Mouse (Mus musculus): Measurements from ENCODE around the gene Cabp4. TPM values are rescaled to one million over a fixed set of nuclear protein-coding genes. Genes with fewer than 3 reads are reported as not detected.
"Not testable (repeated sequence)": the region's sequence is repeated elsewhere in the genome, so short reads cannot be mapped to it uniquely, and the experiment has no call there.

The Cabp4 gene
- polyA plus RNA-seq, 1 experiment from 2014 or later = not detected

DNA sequence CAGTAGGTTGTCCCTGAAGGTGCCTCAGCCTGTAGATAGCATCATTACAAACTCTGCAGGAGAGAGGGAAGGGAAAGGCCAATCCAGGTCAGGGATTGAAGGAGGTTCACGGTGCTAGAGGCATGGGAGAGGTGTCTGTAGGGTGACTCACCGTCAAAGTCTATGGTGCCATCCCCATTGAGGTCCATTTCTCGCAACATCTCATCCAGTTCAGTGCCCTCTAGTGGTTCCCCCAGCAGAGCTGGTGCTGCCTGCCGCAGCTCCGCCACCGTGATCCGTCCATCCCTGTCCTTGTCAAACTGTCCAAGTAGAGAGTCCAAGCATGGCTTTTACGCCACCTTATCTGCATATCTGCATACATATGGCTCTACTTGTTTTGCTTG is 7.9 kb downstream of the Cabp4 start:
- H3K9me3 ChIP-seq (ENCODE audit: control insufficient read depth, low read length); H3K27ac ChIP-seq (replicated peaks; ENCODE audit: low read depth, low read length); ATAC-seq (ENCODE audit: insufficient number of reproducible peaks, low FRiP score, low TSS enrichment, low read depth); H3K9ac ChIP-seq (ENCODE audit: low read length); DNase-seq (ENCODE audit: low spot score); H3K4me2 ChIP-seq (ENCODE audit: low read depth, severe bottlenecking); H3K27me3 ChIP-seq (ENCODE audit: control insufficient read depth, insufficient read depth, low read length); H3K4me1 ChIP-seq (ENCODE audit: control insufficient read depth, insufficient read depth, low read length); H3K36me3 ChIP-seq (ENCODE audit: control insufficient read depth, insufficient read depth, low read length); H3K4me3 ChIP-seq (ENCODE audit: low read depth, low read length): not testable (repeated sequence)
- WGBS = 25% methylated on average over 8 of the region's 8 CpGs

DNA sequence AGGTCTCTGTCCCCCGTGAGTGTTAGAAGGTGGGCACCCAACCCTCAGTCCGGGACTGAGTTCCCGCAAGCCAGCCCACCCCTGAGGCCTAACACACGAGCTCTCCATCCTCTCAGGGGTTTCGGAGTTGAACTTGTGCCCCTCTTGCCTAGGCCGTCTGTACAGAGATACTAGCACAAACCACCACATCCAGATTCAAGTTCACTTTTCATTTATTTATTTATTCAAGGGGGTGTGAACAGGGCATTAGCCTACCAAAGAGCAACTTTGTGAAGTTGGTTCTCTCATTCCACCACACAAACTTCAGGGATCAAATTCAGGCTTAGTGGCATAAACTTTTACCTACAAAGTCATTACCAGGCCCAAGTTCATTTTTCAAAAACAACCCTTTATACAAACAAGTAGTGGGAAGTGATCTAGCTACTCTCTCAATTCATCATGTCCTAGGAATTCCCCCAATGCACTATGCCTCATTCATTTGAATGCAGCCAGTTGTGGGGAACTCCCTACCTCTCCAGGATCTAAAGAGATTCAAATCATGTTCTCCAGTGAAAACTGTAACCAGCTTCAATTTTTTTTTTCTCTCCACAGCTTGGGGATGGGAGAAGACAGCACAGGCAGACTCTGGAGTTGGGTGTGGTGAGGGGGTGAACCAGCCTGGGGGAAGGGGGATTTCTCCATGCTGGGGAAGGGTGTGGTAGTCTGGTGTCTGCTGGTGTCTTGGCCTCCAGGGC is 8.4 kb downstream of the Cabp4 start:
- H3K9ac ChIP-seq (ENCODE audit: low read length); H3K27ac ChIP-seq (replicated peaks; ENCODE audit: low read depth, low read length); H3K4me1 ChIP-seq (ENCODE audit: control insufficient read depth, insufficient read depth, low read length); H3K4me2 ChIP-seq (ENCODE audit: low read depth, severe bottlenecking); ATAC-seq (ENCODE audit: insufficient number of reproducible peaks, low FRiP score, low TSS enrichment, low read depth); H3K9me3 ChIP-seq (ENCODE audit: control insufficient read depth, low read length); H3K27me3 ChIP-seq (ENCODE audit: control insufficient read depth, insufficient read depth, low read length); H3K4me3 ChIP-seq (ENCODE audit: low read depth, low read length); H3K36me3 ChIP-seq (ENCODE audit: control insufficient read depth, insufficient read depth, low read length); DNase-seq (ENCODE audit: low spot score): not testable (repeated sequence)
- WGBS = 79% methylated on average over 6 of the region's 6 CpGs

DNA sequence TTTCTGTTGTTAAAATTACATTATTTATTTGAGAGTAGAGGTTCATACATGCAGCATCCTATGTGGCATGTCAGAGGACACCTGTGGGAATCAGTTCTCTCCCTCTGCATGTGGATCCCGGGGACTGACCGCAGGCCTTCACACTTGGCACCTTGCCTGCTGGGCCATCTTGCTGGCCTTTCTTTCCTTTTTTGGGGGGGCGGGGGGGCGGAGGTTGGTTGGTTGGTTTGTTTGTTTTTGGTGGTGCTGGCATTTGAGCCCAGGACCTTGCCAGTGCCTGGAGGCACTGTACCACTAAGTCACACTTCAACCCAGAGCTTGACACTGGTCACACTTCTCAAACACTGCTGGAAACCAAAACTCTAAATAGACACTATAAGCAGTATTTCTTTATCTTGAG is 9.5 kb downstream of the Cabp4 start:
- peaks cover 8% of the 10 kb centered on the region; the same call in 1 of the 2 replicates for H3K36me3 ChIP-seq (ENCODE audit: control insufficient read depth, insufficient read depth, low read length)
- no peak for DNase-seq (ENCODE audit: low spot score)
- H3K4me1 ChIP-seq (ENCODE audit: control insufficient read depth, insufficient read depth, low read length) = no peaks in the 10 kb centered on the region
- H3K4me2 ChIP-seq (ENCODE audit: low read depth, severe bottlenecking) = no peak overlapping the region
- no peak for ATAC-seq (ENCODE audit: insufficient number of reproducible peaks, low FRiP score, low TSS enrichment, low read depth)
- WGBS = 94% methylated on average over 4 of the region's 4 CpGs
- no peak overlapping the region for H3K4me3 ChIP-seq (ENCODE audit: low read depth, low read length)
- no peaks in the 10 kb centered on the region for H3K27me3 ChIP-seq (ENCODE audit: control insufficient read depth, insufficient read depth, low read length)
- H3K9ac ChIP-seq (ENCODE audit: low read length) = no peak overlapping the region
- no peaks in the 10 kb centered on the region for H3K9me3 ChIP-seq (ENCODE audit: control insufficient read depth, low read length)
- H3K27ac ChIP-seq (replicated peaks; ENCODE audit: low read depth, low read length) = no peak overlapping the region

DNA sequence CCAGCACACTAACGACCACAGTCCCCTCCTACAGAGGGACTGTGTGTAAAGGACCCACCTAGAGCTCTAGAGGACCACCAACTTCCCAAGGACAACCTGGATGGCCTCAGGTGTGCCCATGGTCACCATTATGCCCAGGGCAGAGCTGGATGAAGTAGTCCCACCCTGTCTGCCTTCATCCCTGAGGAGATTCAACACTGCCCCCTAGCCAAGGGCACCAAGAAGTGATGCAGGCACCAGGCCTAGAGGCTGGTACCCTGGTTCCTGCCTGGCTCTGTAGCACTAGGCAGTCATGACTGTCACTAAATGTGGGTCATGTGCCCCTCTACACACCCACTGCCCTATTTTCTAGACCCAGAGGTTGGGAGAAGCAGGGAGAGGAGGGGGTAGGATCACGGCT is 12.1 kb downstream of the Cabp4 start:
- H3K27ac ChIP-seq (replicated peaks; ENCODE audit: low read depth, low read length) = no peak overlapping the region
- DNase-seq (ENCODE audit: low spot score) (no peak), ATAC-seq (ENCODE audit: insufficient number of reproducible peaks, low FRiP score, low TSS enrichment, low read depth) (no peak)
- no peak overlapping the region for H3K9ac ChIP-seq (ENCODE audit: low read length)
- no peak overlapping the region for H3K4me3 ChIP-seq (ENCODE audit: low read depth, low read length)
- peaks cover 13% of the 10 kb centered on the region for H3K36me3 ChIP-seq (ENCODE audit: control insufficient read depth, insufficient read depth, low read length)
- H3K4me1 ChIP-seq (ENCODE audit: control insufficient read depth, insufficient read depth, low read length) = peaks cover 3% of the 10 kb centered on the region
- H3K27me3 ChIP-seq (ENCODE audit: control insufficient read depth, insufficient read depth, low read length) = no peaks in the 10 kb centered on the region
- no peak overlapping the region for H3K4me2 ChIP-seq (ENCODE audit: low read depth, severe bottlenecking)
- no peaks in the 10 kb centered on the region for H3K9me3 ChIP-seq (ENCODE audit: control insufficient read depth, low read length)
- WGBS = 83% methylated on average over 2 of the region's 2 CpGs

DNA sequence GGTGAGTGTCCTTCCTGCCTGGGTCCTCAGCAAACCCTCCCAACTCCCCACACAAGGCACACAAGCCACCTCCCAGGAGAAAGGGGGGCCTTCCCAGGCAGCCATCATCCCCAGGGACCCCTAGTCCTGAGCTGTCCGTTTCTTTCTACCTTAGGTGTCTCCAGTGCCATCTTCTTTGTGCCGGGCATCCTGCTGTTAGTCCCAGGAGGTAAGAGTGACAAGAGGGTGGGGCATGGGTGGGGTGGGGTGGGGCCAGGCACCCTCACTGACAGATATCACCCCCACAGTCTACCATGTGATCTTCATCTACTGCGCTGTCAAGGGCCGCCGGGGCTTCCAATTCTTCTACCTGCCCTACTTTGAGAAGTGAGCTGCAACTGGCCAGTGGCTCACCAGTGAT is 12.8 kb downstream of the Cabp4 start:
- Histone ChIP-seq H3K36me3 (ENCODE audit: control insufficient read depth, insufficient read depth, low read length) (peaks cover 13% of the 10 kb centered on the region), H3K27ac (replicated peaks; ENCODE audit: low read depth, low read length) (no peak overlapping the region), H3K9me3 (ENCODE audit: control insufficient read depth, low read length) (no peaks in the 10 kb centered on the region), H3K27me3 (ENCODE audit: control insufficient read depth, insufficient read depth, low read length) (no peaks in the 10 kb centered on the region), H3K4me3 (ENCODE audit: low read depth, low read length) (no peak overlapping the region), H3K9ac (ENCODE audit: low read length) (no peak overlapping the region), H3K4me1 (ENCODE audit: control insufficient read depth, insufficient read depth, low read length) (peaks cover 7% of the 10 kb centered on the region), H3K4me2 (ENCODE audit: low read depth, severe bottlenecking) (no peak overlapping the region)
- no peak for DNase-seq (ENCODE audit: low spot score)
- 89% methylated on average over 5 of the region's 5 CpGs for WGBS
- ATAC-seq (ENCODE audit: insufficient number of reproducible peaks, low FRiP score, low TSS enrichment, low read depth) = no peak

DNA sequence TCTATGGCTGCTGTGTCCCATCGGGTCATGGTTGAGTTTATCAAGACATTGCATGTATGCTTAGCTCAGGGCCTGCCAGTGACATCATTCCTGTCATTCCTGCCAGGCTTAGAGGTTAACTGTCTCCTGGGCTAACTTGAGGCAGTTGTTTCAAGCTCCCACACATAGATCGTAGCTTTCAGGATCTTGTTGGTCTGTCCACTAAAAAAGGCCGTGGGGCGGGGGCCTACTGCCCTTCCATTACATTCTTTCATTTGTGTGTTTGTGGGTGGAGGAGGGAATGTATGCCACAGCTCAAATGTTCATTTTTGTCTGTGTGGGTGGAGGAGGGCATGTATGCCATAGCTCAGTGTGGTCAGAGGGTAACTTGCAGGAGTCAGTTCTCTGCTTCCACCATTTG is 13.7 kb downstream of the Cabp4 start:
- ATAC-seq (ENCODE audit: insufficient number of reproducible peaks, low FRiP score, low TSS enrichment, low read depth) (no peak), DNase-seq (ENCODE audit: low spot score) (no peak)
- H3K4me2 ChIP-seq (ENCODE audit: low read depth, severe bottlenecking) = no peak overlapping the region
- H3K9ac ChIP-seq (ENCODE audit: low read length) = no peak overlapping the region
- no peak overlapping the region for H3K27ac ChIP-seq (replicated peaks; ENCODE audit: low read depth, low read length)
- WGBS = 91% methylated on average over 4 of the region's 4 CpGs
- peaks cover 13% of the 10 kb centered on the region for H3K36me3 ChIP-seq (ENCODE audit: control insufficient read depth, insufficient read depth, low read length)
- peaks cover 7% of the 10 kb centered on the region for H3K4me1 ChIP-seq (ENCODE audit: control insufficient read depth, insufficient read depth, low read length)
- H3K4me3 ChIP-seq (ENCODE audit: low read depth, low read length) = no peak overlapping the region
- no peaks in the 10 kb centered on the region for H3K9me3 ChIP-seq (ENCODE audit: control insufficient read depth, low read length)
- no peaks in the 10 kb centered on the region for H3K27me3 ChIP-seq (ENCODE audit: control insufficient read depth, insufficient read depth, low read length)

DNA sequence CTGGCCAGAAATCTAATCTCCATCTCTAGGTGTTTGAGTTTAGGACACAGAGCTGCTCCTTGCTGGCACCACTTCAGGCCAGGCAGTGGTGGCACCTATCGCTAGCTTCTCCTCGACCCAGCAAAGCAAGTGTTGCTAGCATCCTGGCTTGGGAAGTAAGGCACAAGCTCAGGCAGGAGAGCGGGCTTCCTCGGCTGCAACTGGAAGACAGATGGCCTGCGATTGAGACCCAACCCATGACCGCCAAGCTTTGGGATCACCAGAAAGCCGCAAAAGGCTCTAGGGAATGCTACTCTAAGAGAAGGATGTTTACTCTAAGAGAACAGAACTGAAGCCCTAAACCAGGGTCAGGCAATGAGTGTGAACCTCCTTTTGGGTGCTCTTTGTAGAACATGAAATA is 14.4 kb downstream of the Cabp4 start:
- ATAC-seq (ENCODE audit: insufficient number of reproducible peaks, low FRiP score, low TSS enrichment, low read depth) (no peak), DNase-seq (ENCODE audit: low spot score) (no peak)
- Histone ChIP-seq H3K9ac (ENCODE audit: low read length) (no peak overlapping the region), H3K27me3 (ENCODE audit: control insufficient read depth, insufficient read depth, low read length) (no peaks in the 10 kb centered on the region), H3K36me3 (ENCODE audit: control insufficient read depth, insufficient read depth, low read length) (peaks cover 13% of the 10 kb centered on the region), H3K4me1 (ENCODE audit: control insufficient read depth, insufficient read depth, low read length) (peaks cover 9% of the 10 kb centered on the region), H3K4me3 (ENCODE audit: low read depth, low read length) (no peak overlapping the region), H3K4me2 (ENCODE audit: low read depth, severe bottlenecking) (no peak overlapping the region), H3K9me3 (ENCODE audit: control insufficient read depth, low read length) (no peaks in the 10 kb centered on the region), H3K27ac (replicated peaks; ENCODE audit: low read depth, low read length) (no peak overlapping the region)
- 92% methylated on average over 7 of the region's 7 CpGs for WGBS

DNA sequence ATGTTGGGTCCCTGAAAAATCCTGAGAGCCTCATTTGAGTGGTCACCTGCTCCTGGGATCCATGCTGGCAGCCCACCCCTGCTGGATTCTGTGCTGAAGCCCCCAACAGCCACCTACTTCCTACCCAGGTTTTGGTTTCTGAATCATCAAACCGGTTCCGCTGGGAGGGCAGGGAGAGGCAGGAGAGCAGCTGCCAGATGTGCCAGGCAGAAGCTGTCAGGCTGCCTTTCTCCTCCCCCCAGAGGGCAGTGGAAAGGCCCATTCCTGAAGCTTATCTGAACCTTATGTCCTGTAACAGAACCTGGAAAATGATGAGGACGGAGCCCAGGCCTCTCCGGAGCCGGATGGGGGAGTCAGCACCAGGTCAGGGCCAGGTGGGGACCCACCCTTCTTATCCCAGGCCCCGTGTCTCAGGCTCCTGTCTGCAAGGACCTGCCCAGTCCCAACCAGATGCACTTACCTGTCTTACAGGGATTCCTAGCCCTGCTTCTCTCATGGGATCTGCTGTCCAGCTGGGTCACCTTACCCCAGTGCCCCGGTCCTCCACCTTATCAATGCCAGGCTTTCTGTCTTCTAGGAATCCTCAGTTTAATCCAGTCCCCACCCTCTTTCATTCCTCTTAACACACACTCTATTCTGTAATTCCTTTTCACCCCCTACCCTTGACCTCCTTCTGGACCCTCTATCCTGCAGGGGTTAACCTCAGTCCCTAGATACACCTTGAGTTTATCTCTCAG is 16.9 kb downstream of the Cabp4 start:
- peak; percentile 25 for DNase-seq (ENCODE audit: low spot score)
- no peaks in the 10 kb centered on the region for H3K27me3 ChIP-seq (ENCODE audit: control insufficient read depth, insufficient read depth, low read length)
- ATAC-seq (ENCODE audit: insufficient number of reproducible peaks, low FRiP score, low TSS enrichment, low read depth) = no peak

More for the DNA sequence above, 16.9 kb downstream of the Cabp4 start:
- no peak overlapping the region for H3K27ac ChIP-seq (replicated peaks; ENCODE audit: low read depth, low read length)
- peaks cover 11% of the 10 kb centered on the region for H3K4me1 ChIP-seq (ENCODE audit: control insufficient read depth, insufficient read depth, low read length)
- H3K4me2 ChIP-seq (ENCODE audit: low read depth, severe bottlenecking) = peak overlapping the region; percentile 65
- WGBS = 55% methylated on average over 7 of the region's 7 CpGs
- H3K9ac ChIP-seq (ENCODE audit: low read length) = peak overlapping the region; percentile 71
- H3K4me3 ChIP-seq (ENCODE audit: low read depth, low read length) = peak overlapping the region; percentile 60
- peaks cover 8% of the 10 kb centered on the region for H3K36me3 ChIP-seq (ENCODE audit: control insufficient read depth, insufficient read depth, low read length)
- no peaks in the 10 kb centered on the region for H3K9me3 ChIP-seq (ENCODE audit: control insufficient read depth, low read length)

Measured in limb, embryonic 11.5 days (tissue).